In the genomic region with DNA sequence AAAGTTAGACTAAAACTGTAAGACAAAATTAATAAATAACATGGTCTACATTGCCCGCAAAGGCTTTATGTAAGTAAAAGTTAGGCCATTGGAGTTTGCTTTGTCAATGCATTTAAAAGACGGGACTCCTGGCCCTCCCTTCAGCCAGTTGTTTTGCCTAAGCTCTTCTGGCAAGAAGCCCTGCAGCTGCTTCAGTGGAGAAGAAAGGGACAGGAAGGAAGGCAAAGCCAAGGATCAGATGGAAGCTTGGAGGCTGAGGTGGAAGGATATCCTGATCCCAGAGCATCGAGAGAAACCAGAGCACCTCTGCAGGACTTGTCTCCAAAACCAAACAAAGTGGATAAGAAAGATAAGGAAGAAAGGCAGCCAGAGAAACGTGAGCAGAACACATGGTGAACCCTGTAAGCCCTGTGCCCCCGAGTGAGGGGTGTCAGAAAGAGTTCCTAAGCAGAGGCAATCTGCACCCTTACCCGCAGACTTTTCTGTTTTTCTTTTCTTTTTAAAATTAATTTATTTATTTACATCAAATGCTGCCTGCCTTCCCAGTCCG, we compare ENCODE assay signal across 12 mouse cellular contexts.
DNase-seq lines count a peak whose midpoint lies in the region; ATAC-seq and TF ChIP-seq lines count a peak whose summit lies in the region.
"Had no signal": no experiment of that assay in that cellular context is flagged by ENCODE, and none has a peak within 500 bp of the region (broad histone marks: within the 10 kb centered on the region; RNA-seq: fewer than 3 reads in every experiment).

No protein-coding gene starts in this region.

- H3K4me3 ChIP-seq in kidney, adult 2 months (ENCODE audit: insufficient read depth, low read depth, low read length), result no peak overlapping the region
- no peak overlapping the region for H3K4me3 ChIP-seq in MEL (ENCODE audit: control insufficient read depth in 1 of 2, insufficient read depth in 1 of 2, low read depth in 2 of 2, low read length in 2 of 2)
- no peak overlapping the region for H3K4me3 ChIP-seq in hindbrain, embryonic 13.5 days
- no peak overlapping the region for H3K4me3 ChIP-seq in hindbrain, embryonic 16.5 days (ENCODE audit: low read length)

- H3K27ac ChIP-seq in kidney, adult 2 months (ENCODE audit: insufficient read depth, low read depth, low read length), result peak overlapping the region; percentile 45; the same call in 1 of the 2 replicates
- H3K27ac ChIP-seq in MEL (ENCODE audit: control insufficient read depth, low read depth, low read length), result no peak overlapping the region; the same call in 1 of the 2 replicates
- no peak overlapping the region for H3K27ac ChIP-seq in hindbrain, embryonic 13.5 days
- no peak overlapping the region for H3K27ac ChIP-seq in hindbrain, embryonic 16.5 days (ENCODE audit: low read depth, low read length)
- H3K27ac ChIP-seq: macrophage had no signal

- H3K79me2 ChIP-seq in MEL (ENCODE audit: control insufficient read depth, insufficient read depth, low read length, poor library complexity), result 0 out of 2 replicates have a peak, but pooled peaks cover 1% of the 10 kb centered on the region

- no peak overlapping the region for H3K4me2 ChIP-seq in hindbrain, embryonic 13.5 days
- no peak overlapping the region for H3K4me2 ChIP-seq in hindbrain, embryonic 16.5 days (ENCODE audit: low read length)

- H3K4me1 ChIP-seq in kidney, adult 2 months (ENCODE audit: control insufficient read depth, insufficient read depth, low read length), result peaks cover 23% of the 10 kb centered on the region
- H3K4me1 ChIP-seq in MEL (ENCODE audit: control insufficient read depth in 1 of 2, insufficient read depth in 2 of 2, low read length in 2 of 2), result peaks cover 26 to 40% of the 10 kb centered on the region in 2 experiments
- peaks cover 15% of the 10 kb centered on the region for H3K4me1 ChIP-seq in hindbrain, embryonic 13.5 days (replicated peaks)
- peaks cover 5% of the 10 kb centered on the region; the same call in 1 of the 2 replicates for H3K4me1 ChIP-seq in hindbrain, embryonic 16.5 days (ENCODE audit: control insufficient read depth, insufficient read depth, low read depth, low read length)

- no peaks in the 10 kb centered on the region for H3K36me3 ChIP-seq in kidney, adult 2 months (ENCODE audit: control insufficient read depth, insufficient read depth, low read length)
- H3K36me3 ChIP-seq in MEL (ENCODE audit: control insufficient read depth in 1 of 2, insufficient read depth in 2 of 2, low read length in 2 of 2), result peaks cover 0 to 43% of the 10 kb centered on the region in 2 experiments; a peak in 3 of 4 replicates
- no peaks in the 10 kb centered on the region for H3K36me3 ChIP-seq in hindbrain, embryonic 13.5 days
- no peaks in the 10 kb centered on the region for H3K36me3 ChIP-seq in hindbrain, embryonic 16.5 days (ENCODE audit: control insufficient read depth, insufficient read depth, low read length)

- no peak for TF ChIP-seq POLR2A in kidney, adult 2 months (IDR thresholded peaks at IDR 0.05; ENCODE audit: low read depth, low read length)
- no peak for TF ChIP-seq POLR2A in MEL (IDR thresholded peaks at IDR 0.05; ENCODE audit: control insufficient read depth in 1 of 2, insufficient read depth in 1 of 2, low read depth in 1 of 2, low read length in 2 of 2, poor library complexity in 1 of 2)

- TF ChIP-seq RAD21 in MEL (IDR thresholded peaks at IDR 0.05; ENCODE audit: low read depth, low read length), result no peak

- TF ChIP-seq CTCF in kidney, adult 2 months (conservative IDR thresholded peaks at IDR 0.05; ENCODE audit: insufficient read depth, insufficient read length, low read depth, low read length), result no peak
- no peak for TF ChIP-seq CTCF in MEL (IDR thresholded peaks at IDR 0.05 in 2 of 3, conservative IDR thresholded peaks at IDR 0.05 in 1 of 3; ENCODE audit: control insufficient read depth in 1 of 3, insufficient read depth in 1 of 3, low read depth in 2 of 3, low read length in 3 of 3, poor library complexity in 1 of 3, severe bottlenecking in 1 of 3)

- 37% methylated on average over 7 of the region's 7 CpGs for WGBS in kidney, adult 2 months
- 76% methylated on average over 7 of the region's 7 CpGs for WGBS in hindbrain, embryonic 13.5 days
- WGBS in hindbrain, embryonic 16.5 days, result 66% methylated on average over 7 of the region's 7 CpGs

- H3K9ac ChIP-seq in MEL (ENCODE audit: control insufficient read depth, low read depth, low read length, poor library complexity, severe bottlenecking), result no peak overlapping the region
- H3K9ac ChIP-seq in hindbrain, embryonic 13.5 days, result no peak overlapping the region
- no peak overlapping the region for H3K9ac ChIP-seq in hindbrain, embryonic 16.5 days (ENCODE audit: low read depth, low read length)

- no peaks in the 10 kb centered on the region for H3K9me3 ChIP-seq in MEL (replicated peaks; ENCODE audit: insufficient read depth, low read length)
- H3K9me3 ChIP-seq in hindbrain, embryonic 13.5 days, result no peaks in the 10 kb centered on the region
- no peaks in the 10 kb centered on the region for H3K9me3 ChIP-seq in hindbrain, embryonic 16.5 days (ENCODE audit: control insufficient read depth, low read length)

- TF ChIP-seq EP300 in MEL (IDR thresholded peaks at IDR 0.05; ENCODE audit: low read depth in 1 of 2, low read length in 2 of 2), result peak in 1 of 2 experiments; percentile 30; a peak in 1 of 4 replicates

- no peaks in the 10 kb centered on the region for H3K27me3 ChIP-seq in kidney, adult 2 months (replicated peaks; ENCODE audit: control insufficient read depth, insufficient read depth, low read length)
- no peaks in the 10 kb centered on the region for H3K27me3 ChIP-seq in MEL (ENCODE audit: control insufficient read depth in 1 of 2, insufficient read depth in 2 of 2, low read length in 2 of 2)
- H3K27me3 ChIP-seq in hindbrain, embryonic 13.5 days, result no peaks in the 10 kb centered on the region
- H3K27me3 ChIP-seq in hindbrain, embryonic 16.5 days (replicated peaks; ENCODE audit: control insufficient read depth, insufficient read depth, low read length), result no peaks in the 10 kb centered on the region
- H3K27me3 ChIP-seq: CH12.LX had no signal

- ATAC-seq in hindbrain, embryonic 13.5 days (ENCODE audit: low FRiP score), result no peak
- no peak for ATAC-seq in hindbrain, embryonic 16.5 days
- ATAC-seq in inflammation-experienced regulatory T-cells, adult 6 months, result no peak
- ATAC-seq: intestine, postnatal 0 days had no signal

- peak; percentile 71 for DNase-seq in kidney, adult 2 months
- DNase-seq in kidney, adult 11 months, result no peak
- peak; percentile 18 for DNase-seq in MEL (ENCODE audit: low read depth, low spot score)
- peak; percentile 26 for DNase-seq in gastrocnemius, postnatal 25 days
- DNase-seq in kidney, postnatal 14 days, result peak; percentile 62
- DNase-seq: cerebellum, postnatal 25 days had no signal

TF ChIP-seq in MEL, 35 proteins besides CTCF, POLR2A, EP300 and RAD21:
- no peak for TF ChIP-seq ZMIZ1 (IDR thresholded peaks at IDR 0.05; ENCODE audit: low read depth, low read length)
- peak; percentile 91 for TF ChIP-seq BHLHE40 (IDR thresholded peaks at IDR 0.05; ENCODE audit: borderline replicate concordance, low read depth, low read length)
- peak; percentile 49; the same call in 1 of the 2 replicates for TF ChIP-seq ETS1 (IDR thresholded peaks at IDR 0.05; ENCODE audit: low read depth, low read length)
- TF ChIP-seq TAL1 (IDR thresholded peaks at IDR 0.05; ENCODE audit: low read length), result no peak
- no peak for TF ChIP-seq TCF12 (IDR thresholded peaks at IDR 0.05; ENCODE audit: low read depth, low read length)
- TF ChIP-seq TBP (IDR thresholded peaks at IDR 0.05; ENCODE audit: low read depth, low read length), result no peak
- no peak for TF ChIP-seq ZC3H11A (IDR thresholded peaks at IDR 0.05; ENCODE audit: low read depth, low read length)
